Mouse (Mus musculus): ENCODE results near the gene Vps13a.
A peak's percentile ranks its signal among the peaks of the same experiment; 100 is the strongest.
"Not testable (repeated sequence)": the region's sequence is repeated elsewhere in the genome, so short reads cannot be mapped to it uniquely, and the experiment has no call there.

The Vps13a gene

DNA sequence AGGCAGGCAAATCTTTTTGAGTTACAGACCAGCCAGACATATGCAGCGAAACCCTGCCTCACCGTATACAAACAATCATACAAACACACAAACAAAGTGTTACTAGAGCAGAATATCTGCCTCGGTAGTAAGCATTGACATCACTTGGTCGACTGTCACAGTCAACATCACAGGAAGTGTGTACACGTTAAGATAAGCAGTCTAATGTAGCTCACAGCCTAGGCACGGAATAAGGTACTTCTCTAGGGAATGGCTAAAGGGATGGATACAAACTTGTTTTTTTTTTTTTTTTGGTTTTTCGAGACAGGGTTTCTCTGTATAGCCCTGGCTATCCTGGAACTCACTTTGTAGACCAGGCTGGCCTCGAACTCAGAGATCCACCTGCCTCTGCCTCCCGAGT, 23.3 kb downstream of the Vps13a start:
- not testable (repeated sequence) for DNase-seq (ENCODE audit: low spot score)

DNA sequence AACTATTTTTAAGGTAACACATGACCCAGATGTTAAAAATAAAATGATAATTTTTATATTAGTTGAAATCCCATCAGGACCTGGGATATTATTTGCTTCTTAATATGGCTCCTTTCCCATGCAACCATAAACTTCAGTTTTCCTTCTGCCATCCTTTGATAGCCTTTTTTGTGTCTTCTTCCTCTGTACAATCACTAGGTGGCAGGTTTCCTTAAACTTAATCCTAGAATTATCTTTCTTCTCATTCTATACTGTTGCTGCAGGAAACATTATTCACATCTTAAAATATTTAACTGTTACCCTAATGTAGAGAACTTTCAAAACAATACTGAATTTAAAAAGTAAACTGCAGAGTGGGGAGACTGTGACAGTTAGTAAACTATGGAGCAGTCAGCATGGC, 24.9 kb downstream of the Vps13a start:
- no peak for DNase-seq (ENCODE audit: low spot score)

DNA sequence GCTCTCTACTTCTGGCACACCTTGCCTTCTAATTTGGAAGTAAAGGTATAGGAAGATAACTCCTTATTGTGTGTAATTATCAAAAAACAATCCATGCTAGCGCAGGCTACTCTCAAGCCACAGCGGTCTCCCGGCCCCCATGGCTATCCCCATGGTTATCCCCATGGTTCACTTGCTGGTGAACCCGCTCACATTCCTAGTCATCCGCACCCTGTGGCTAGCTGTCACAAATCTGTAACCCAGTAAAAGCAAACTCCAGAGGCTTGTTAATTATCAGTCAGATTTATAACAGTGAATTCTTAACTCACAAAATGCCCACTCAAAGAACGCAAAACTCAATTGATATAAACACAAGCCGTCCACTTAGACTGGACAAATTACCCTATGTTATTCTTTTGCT, 25.5 kb downstream of the Vps13a start:
- DNase-seq (ENCODE audit: low spot score): no peak

DNA sequence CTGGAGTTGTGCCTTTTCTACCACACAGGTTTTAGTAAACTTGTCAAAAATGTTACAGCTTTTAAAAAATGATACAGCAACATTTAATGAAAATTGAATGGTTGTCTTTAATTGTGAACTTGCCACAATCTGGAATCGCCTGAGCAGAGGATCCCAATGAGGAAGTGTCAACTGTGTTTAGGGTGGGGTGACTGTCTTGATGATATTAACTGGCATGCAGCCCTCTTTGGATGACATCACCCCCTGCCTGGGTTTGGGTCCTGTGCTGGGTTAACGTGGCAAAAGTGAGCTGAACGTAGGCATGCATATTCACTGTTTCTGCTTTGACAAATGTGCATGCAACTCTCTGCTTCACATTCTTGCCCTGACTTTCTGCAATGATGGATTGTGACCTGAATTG, 27.6 kb downstream of the Vps13a start:
- no peak for DNase-seq (ENCODE audit: low spot score)

DNA sequence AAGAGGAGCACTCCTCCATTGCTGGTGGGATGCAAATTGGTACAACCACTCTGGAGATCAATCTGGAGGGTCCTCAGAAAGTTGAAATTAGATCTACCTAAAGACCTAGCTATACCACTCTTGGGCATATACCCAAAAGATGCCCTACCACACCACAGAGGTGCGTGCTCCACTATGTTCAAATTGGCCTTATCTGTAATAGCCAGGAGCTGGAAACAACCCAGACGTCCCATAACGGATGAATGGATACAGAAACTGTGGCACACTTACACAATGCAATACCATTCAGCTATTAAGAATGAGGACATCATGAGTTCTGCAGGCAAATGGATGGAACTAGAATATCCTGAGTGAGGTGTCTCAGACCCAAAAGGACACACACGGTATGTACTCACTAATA, 43.9 kb downstream of the Vps13a start:
- no peak for DNase-seq (ENCODE audit: low spot score)

DNA sequence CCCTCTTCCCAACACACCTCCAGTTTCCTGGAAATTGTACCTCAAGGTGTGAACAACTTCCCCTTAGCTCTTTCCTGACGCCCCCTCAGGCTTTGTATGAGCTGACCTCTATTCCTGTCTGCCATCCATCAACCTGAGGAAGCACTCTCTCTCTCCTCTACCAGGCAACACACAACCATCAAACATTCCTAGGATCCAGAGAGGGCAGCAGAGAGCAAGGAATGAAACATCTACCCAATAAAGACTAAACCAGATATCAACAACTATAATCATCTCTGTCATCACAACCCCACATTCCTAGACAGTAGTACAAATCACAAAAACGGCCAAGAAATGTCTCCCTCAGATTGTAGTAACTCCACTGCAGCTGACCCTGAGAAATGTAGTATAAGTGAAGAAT, 52.0 kb downstream of the Vps13a start:
- DNase-seq (ENCODE audit: low spot score): no peak

DNA sequence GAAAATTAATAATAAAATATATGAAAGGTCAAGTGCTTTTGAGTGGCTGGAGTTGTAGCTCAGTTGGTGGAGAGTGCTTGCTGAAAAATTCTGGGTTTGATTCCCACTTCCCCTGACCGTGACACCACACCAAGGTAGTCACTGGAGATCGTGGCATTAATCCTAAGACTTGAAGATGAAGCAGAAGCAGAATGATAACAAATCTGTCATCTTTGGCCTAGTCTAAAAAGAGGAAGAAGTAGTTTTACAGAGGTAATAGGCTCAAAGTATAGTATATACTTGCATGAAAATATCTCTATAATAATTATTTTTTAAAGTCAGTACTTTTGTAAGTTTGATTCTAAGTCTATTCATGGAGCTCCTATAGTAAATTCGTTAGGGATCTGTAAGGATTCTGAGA, 65.5 kb downstream of the Vps13a start:
- DNase-seq (ENCODE audit: low spot score): no peak

DNA sequence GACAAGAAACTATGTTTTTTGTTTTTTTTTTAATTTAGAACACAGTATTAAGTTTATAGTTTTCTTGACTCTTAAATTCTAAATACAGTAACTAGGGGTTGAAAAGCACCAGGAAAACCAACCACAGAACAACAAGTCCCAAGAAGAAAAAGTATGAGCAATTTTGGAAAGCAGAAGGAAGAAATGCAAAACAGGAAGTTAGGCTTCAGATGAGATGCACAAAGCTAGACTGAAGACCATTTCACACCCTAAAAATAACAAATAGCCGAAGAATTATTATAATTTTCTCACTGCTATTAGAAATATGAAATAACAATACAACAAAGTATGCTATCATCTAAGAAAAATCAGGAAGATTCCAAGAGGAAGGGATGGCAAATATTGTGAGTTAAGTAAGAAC, 78.9 kb downstream of the Vps13a start:
- no peak for DNase-seq (ENCODE audit: low spot score)

DNA sequence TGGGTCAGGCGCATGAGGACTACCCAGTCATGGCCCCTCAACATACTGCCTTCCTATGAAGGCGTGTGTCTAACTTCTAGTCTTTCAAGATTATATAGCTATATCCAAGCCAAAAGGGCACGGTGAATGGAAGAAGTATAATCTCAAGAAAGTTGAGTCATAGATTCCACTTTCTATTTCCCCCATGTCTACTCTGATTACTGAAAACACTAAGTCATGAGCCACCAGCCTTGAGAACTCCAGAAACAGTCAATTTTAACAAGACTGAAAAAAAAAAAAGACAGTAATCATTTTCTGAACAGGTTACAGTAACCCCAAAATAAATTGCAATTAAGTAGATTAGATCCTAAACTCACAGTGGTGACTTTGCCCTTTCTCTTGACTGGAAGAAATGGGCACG, 95.8 kb downstream of the Vps13a start:
- no peak for DNase-seq (ENCODE audit: low spot score)

DNA sequence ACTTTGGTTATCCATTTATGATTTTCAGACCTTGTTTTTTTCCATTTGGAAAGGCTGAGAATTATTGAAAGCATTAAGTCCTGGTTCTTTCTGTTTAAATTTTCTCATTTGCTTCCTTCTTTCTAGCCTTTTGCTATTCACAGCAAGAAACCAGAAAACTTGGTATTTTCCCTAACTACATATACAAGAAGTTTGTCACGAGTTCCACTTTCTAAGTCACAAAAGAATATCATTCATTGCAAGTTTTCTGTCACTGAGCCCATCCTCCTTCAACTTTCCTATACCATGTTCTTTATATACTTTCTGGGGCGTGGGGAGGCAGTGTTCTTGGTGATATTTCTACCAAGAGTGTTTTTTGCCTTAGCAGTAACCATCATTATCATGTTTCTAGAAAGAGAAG, 96.5 kb downstream of the Vps13a start:
- no peak for DNase-seq (ENCODE audit: low spot score)

DNA sequence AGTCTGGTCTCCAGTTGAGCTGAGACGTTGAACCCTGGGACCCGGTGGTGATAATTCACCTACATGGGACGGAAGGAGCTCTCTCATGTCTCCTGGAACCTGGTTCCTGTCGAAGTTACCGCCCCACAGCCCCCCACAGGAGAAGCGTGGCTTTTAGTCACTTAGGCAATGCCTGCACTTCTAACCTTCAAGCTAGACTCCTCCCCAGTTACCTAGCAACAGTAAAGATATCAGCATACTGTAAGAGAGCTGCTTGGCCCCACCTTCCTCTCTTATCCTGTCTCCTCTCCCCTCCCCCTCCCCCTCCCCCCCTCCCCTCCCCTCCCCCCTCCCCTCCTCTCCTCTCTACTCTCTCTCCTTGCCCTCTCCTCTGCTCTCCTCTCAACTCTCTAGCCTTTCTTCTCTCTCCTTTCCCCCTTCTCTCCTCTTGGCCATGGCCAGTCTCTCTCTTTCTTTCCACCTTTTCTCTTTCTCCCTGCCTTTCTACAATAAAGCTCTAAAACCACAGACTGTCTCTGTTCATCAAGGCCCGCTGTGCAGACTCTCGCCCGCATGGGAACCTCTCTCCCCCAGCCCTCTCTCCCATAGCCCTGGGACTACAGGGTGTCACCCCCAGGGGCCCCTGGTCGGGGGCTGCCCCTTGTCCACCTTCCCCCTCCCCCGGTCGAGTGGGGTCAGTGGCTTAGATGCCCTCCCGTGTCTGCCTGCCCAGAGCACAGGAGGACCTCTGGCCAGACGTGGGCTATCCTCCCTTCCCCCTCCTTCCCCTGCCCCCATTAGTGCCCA, 154.9 kb downstream of the Vps13a start:
- DNase-seq (ENCODE audit: low spot score): no peak

DNA sequence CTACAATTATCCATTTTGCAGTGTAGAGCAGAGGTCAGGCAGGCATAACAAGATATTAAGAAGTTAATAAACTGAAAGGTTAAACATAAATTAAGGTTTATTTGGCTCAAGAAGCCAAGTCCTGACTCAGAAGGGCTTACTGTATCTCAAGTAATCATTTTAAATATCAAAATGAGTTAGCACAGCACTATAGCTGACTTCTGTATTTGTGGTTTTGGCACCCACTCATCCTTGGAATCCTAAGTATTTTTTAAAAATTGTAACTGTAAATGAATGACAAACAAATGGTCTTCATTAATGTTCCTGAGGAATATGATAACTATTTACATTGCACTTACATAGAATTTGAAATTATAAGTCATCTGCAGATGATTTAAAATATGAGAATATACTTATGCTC, 155.7 kb downstream of the Vps13a start:
- DNase-seq (ENCODE audit: low spot score): no peak

DNA sequence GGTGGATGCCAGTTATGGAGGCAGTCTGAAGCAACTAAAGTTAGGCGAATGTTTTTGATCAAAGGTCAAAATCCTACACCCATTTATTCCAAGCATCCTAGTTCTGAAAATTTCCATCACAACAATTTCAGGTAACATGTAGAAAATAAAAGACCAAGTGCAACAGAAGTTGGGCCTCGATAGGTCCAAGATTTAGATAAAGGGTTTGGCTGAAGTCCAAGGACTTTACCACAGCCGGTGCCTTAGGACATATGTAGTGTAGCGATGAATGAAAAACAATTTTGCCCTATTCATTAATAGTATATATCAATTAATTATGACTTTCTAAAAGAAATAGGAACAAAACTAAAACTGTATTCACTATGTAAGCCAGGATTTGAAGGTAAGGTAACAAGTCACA, 157.6 kb downstream of the Vps13a start:
- no peak for DNase-seq (ENCODE audit: low spot score)

DNA sequence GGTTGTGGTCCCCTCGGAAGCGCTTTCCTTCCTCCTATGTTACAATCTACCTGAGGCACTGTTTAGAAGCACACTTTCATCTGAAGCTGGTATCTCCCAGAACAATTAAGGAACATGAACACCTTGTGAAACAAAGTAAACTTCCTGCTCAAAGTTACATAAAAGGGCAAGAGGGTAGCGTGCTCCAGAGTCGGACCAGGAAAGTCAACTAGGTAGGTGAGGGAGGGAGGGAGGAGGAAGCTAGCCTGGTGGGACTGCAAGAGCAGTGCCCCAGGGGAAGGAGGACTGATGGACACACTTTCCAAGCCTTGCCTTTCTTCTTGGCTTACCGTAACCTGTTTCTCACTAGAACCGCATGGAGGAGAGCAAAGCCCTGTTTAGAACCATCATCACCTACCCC, 173.1 kb downstream of the Vps13a start:
- DNase-seq (ENCODE audit: low spot score): no peak

DNA sequence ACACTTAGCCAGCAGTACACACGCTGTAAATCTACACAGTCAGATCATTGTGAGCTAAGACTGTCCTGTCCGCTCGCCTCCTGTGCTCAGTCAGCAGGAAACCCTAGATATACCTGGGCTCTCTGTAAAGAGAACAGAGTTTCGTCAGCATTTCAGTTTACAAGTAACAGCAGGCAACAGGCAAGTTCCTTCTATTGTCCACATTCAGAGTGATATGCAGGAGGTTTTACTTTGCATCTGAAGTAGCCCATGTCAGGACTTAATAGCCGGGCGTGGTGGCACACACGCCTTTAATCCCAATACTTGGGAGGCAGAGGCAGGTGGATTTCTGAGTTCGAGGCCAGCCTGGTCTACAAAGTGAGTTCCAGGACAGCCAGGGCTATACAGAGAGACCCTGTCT, 178.7 kb downstream of the Vps13a start:
- DNase-seq (ENCODE audit: low spot score): no peak

DNA sequence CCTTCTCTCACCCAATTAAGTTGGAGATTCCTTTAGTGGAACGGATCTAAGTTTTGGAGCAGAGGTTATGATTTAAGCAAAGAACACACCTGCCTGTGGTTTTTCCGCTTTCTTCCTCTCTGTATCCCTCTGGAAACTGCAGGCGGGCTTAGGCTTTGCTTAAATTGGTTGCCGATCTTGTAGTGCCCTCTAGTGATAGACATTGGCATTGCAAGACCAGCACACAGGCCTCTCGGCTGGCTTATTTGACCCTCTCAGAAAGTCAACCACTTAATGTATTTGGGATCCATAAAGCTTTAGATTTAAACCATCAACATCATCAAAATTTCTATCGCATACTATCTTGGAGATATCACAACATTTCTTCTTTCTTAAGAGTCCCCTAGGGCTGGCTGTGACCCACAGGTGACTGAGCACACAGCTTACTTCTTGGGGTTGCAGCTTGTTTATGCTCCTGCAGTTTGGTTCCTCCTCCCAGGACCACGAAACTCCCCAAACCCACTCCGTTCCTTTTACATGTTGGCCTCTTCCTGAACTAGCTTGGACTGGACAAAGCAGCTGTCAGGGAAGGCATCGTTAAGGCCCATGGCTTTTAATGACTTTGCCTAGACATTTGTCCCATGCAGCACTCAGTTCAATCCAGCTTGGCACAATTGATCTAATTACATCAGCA, 181.3 kb downstream of the Vps13a start:
- peak; percentile 88 for DNase-seq (ENCODE audit: low spot score)

DNA sequence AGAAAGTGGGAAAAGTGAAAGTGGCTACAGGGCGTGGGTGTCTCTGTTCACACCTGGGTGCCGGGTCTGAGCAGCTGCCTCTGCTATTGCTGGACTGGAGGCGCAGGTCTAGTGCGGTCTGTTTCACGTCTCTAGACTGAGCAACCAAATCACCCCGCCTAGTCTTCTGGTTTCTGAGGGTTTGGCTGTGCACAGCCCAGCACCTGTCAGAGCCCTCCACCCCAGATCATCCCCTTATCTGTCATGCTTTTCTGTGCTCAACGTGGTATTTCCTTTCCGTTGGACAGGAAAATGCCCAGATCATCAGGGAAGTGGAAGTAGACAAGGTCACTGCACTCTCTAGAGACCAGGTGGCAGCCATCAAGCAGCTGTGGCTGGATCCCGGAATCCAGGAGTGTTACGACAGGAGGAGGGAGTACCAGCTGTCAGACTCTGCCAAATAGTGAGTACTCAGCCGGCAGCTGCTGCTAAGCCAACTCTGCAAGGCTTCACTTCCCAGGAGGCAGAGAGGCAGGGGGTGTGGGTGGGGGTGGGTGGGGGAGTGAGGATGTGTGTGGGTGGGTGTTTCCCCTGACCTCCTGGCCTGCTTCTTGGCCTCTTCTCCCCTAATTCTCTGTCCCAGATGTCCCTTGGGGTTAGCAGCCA, 182.0 kb downstream of the Vps13a start:
- DNase-seq (ENCODE audit: low spot score): no peak

DNA sequence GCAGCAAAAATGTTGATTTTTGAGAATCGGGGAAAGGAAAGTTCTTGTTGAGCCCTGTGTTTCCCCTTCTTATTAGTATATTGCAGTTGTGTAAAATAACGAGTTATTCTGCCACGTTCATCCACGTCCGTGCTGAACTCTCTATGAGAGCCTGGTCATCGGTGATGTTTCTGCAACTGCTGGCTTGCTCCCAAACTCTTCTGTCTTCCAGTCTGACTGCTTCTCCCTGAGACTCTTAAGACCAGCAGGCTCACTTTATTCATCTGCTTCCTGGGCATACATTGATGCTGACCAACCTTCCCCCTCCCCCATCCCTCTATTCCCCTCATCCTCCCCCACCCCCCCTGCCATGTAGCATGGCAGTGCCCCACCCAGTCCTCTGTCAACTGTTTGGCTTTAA, 183.5 kb downstream of the Vps13a start:
- DNase-seq (ENCODE audit: low spot score): no peak

DNA sequence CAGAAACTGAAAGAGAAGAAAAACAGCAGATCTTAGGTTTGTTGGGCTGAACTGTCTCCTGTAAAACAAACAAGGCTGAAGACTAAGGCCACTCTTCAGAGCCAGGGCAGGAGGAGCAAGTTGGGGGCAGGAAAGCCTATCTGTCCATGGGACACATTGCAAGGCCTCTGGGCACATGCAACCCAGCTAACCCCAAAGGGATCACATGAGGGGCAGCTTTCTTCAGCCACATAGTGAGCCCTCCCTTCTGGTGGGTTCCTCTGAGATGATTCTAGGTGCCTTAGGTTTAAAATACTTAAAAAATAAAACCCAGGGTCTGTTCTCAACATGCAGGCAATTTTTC, 186.8 kb downstream of the Vps13a start:
- no peak for DNase-seq (ENCODE audit: low spot score)

DNA sequence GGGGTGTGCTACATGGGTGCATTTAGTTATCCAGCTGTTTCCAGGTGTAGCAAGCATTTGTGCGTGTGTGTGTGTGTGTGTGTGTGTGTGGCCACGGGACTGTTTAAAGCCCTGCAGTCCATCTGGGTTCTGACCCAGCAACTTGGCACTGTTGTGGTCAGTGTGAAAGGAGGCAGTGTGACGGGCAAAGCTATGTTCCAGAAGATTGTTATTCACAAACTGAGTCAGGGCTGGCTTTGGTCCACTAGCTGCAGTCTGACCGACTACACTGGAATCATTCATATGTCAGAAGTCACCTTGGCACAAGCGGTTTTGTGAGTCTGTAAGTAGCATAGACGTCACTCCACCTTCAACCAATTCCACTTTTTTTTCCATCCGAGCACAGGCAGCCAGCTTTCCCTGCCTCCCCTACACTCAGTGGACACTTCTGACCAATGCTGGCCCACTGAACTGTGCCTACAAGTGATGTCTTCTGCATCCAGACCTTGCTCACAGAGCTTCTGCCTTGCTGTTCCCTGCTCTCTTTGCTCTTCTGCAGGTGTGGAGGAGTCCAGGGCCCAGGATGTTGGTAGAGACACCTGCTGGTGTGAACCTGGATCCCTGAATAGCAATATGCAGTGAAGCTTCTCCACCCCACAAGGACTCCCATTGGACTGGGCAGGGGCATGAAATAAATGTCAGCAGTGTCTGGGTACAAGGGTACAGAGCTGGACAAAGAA, 187.3 kb downstream of the Vps13a start:
- DNase-seq (ENCODE audit: low spot score): no peak

DNA sequence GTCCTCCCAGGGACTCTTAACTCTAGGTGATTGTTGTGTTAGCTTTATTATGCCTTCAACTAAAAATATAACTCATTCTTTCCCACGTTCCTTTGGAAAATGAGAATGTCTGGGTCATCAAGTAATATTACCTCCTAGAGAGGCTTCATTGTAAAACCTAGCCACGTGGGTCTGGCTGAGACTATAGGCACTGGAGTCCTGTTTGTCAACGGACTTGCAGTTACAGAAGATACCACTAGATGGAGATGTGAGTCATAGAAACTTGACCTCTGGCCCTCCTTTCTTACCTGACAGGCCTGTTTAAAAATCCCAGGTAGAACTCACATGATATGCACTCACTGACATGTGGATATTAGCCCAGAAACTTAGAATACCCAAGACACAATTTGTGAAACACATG, 195.4 kb downstream of the Vps13a start:
- DNase-seq (ENCODE audit: low spot score): no peak

DNA sequence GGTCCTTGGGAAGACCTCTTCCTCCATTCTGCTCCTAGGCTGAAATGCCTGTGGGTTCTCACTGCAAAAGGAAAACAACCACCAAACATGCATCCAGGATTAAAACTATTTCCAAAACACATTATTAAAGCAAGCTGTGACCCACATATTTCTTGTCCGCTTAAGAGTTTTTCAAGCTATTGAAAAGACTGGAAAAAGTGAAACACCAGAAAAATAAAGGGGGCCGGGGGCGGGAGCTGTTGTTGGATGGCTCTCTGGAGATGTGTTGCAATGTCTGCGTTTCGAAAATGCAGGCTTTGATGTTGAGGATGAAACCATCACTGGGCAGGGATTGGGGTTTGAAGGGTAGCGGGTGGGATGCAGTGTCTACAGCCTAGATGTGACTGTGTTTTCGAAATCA, 196.2 kb downstream of the Vps13a start:
- no peak for DNase-seq (ENCODE audit: low spot score)

DNA sequence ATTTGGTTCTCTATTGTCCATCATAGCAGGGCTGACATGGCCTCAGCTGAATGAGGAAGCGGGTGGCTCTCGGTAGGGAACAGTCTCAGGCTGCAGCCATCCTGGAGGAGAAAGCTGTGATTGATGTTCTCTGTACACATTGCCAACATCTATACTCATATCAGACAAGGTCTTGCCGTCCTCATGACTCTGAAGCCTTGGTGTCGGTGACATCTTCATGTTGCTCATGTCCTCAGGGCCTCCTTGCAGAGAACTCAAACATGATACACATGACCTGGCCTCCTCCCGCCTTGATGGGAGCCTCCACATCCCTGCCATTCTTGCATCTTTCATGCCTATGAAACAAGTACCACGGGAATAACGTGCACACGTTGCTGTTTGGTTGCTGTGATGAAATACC, 200.2 kb downstream of the Vps13a start:
- no peak for DNase-seq (ENCODE audit: low spot score)
